Mouse (Mus musculus) kidney, embryonic 16.5 days (tissue): Measurements from ENCODE around the gene Rpn1. TPM values are rescaled to one million over a fixed set of nuclear protein-coding genes. Genes with fewer than 3 reads are reported as not detected.

Source experiments
- ATAC-seq: fragments of 200-750 bp; cut with Nextera tagmentation; 2 replicates; pipeline ENCODE4 v1.8.0; 2017; ENCODE audit warnings: moderate TSS enrichment; ENCODE audit not compliant: low FRiP score, low TSS enrichment
- H3K27ac ChIP-seq: fragments of 300-500 bp; sonication (generic); 2 replicates; pipeline ENCODE4 v1.5.1; 2014; ENCODE audit warnings: low read length
- H3K27me3 ChIP-seq: fragments of 300-500 bp; sonication (generic); 2 replicates; pipeline ENCODE4 v1.6.1; 2014; ENCODE audit warnings: low read length, control low read depth, mixed read lengths; ENCODE audit not compliant: insufficient read depth
- H3K36me3 ChIP-seq: fragments of 300-500 bp; sonication (generic); 2 replicates; pipeline ENCODE4 v1.6.1; 2014; ENCODE audit warnings: low read length, control low read depth, mixed read lengths; ENCODE audit not compliant: insufficient read depth
- H3K4me1 ChIP-seq: fragments of 300-500 bp; sonication (generic); 2 replicates; pipeline ENCODE4 v1.6.1; 2014; ENCODE audit warnings: low read length, control low read depth, mixed read lengths; ENCODE audit not compliant: insufficient read depth
- H3K4me2 ChIP-seq: fragments of 300-500 bp; sonication (generic); replicated peaks from 2 replicates; pipeline ENCODE4 v1.6.1; 2014; ENCODE audit warnings: low read depth, low read length
- H3K4me3 ChIP-seq: fragments of 300-500 bp; sonication (generic); 2 replicates; pipeline ENCODE4 v1.5.1; 2014; ENCODE audit warnings: mild to moderate bottlenecking, low read length
- H3K9ac ChIP-seq: fragments of 300-500 bp; sonication (generic); replicated peaks from 2 replicates; pipeline ENCODE4 v1.6.1; 2014; ENCODE audit warnings: low read length
- H3K9me3 ChIP-seq: fragments of 300-500 bp; sonication (generic); 2 replicates; pipeline ENCODE4 v1.6.1; 2016; ENCODE audit warnings: low read length, control low read depth
- WGBS: fragments of 180-500 bp; shearing (Covaris S2); extraction: QIAGEN DNeasy Blood & Tissue Kit; methylation state at CpG from one replicate; pipeline ENCODE4 v1.1.7; 2014; 5-methylcytosine and 5-hydroxymethylcytosine counted together
- microRNA-seq: library from miRNA; unstranded; fragments of <30 nt; microRNA quantifications from one replicate; pipeline ENCODE4, GENCODE M21; 2016
- polyA plus RNA-seq: library from polyadenylated mRNA; unstranded; fragments of >200 nt; fragmentation: Nextera tagmentation; extraction: Ambion mirVana; gene quantifications from 2 replicates; pipeline ENCODE4 v1.2.1, GENCODE M21; 2015

Gene Rpn1
- polyA plus RNA-seq, 1 experiment from 2014 or later: 473 TPM

GRCm38 (mm10) chr6:88152127-88152705 lies 67.9 kb downstream of the Rpn1 start:
- Histone ChIP-seq H3K9ac (no peak overlapping the region), H3K4me2 (no peak overlapping the region)

GRCm38 (mm10) chr6:88152979-88153378 lies 68.7 kb downstream of the Rpn1 start:
- no peak overlapping the region for H3K4me2 ChIP-seq
- 67% methylated on average over 6 of the region's 6 CpGs for WGBS
- no peak overlapping the region for H3K4me3 ChIP-seq
- no peaks in the 10 kb centered on the region for H3K36me3 ChIP-seq
- no peaks in the 10 kb centered on the region for H3K27me3 ChIP-seq
- H3K4me1 ChIP-seq: no peaks in the 10 kb centered on the region
- no peak for ATAC-seq
- no peaks in the 10 kb centered on the region for H3K9me3 ChIP-seq
- H3K9ac ChIP-seq: no peak overlapping the region
- no peak overlapping the region for H3K27ac ChIP-seq

More at GRCm38 (mm10) chr6:88152127-88152705, 67.9 kb downstream of the Rpn1 start:
- no peaks in the 10 kb centered on the region for H3K36me3 ChIP-seq
- H3K4me1 ChIP-seq: no peaks in the 10 kb centered on the region
- no peaks in the 10 kb centered on the region for H3K9me3 ChIP-seq
- H3K27ac ChIP-seq: no peak overlapping the region
- no peak overlapping the region for H3K4me3 ChIP-seq
- no peaks in the 10 kb centered on the region for H3K27me3 ChIP-seq
- 68% methylated on average over 14 of the region's 14 CpGs for WGBS
- peak; percentile 33; the same call in 1 of the 2 replicates for ATAC-seq

Small RNAs within 50 kb of the gene (microRNA-seq; reads per million reads assigned to microRNA genes)
- gene Mir6376: not detected

Other genes starting within 250 kb of the Rpn1 start
- 2.7 and 5.2 TPM in 2 replicates for gene Gm45140, start 248.7 kb upstream of the Rpn1 start, polyA plus RNA-seq
- gene Isy1, start 245.7 kb upstream of the Rpn1 start, polyA plus RNA-seq: 41.3 and 49.3 TPM in 2 replicates
- gene Cnbp, start 233.4 kb upstream of the Rpn1 start, polyA plus RNA-seq: 1,037 and 1,064 TPM in 2 replicates
- 190 TPM in 2 replicates for gene Copg1, start 196.7 kb upstream of the Rpn1 start, polyA plus RNA-seq
- 62.5 and 67.1 TPM in 2 replicates for gene Hmces, start 170.5 kb upstream of the Rpn1 start, polyA plus RNA-seq
- gene H1fx, start 102.8 kb upstream of the Rpn1 start, polyA plus RNA-seq: 12.6 and 13.3 TPM in 2 replicates
- 259 and 261 TPM in 2 replicates for gene Rab7, start 39.2 kb upstream of the Rpn1 start, polyA plus RNA-seq
- gene Gata2, start 109.4 kb downstream of the Rpn1 start, polyA plus RNA-seq: 66.3 and 68.9 TPM in 2 replicates
- not detected in 2 replicates for gene Dnajb8, start 137.8 kb downstream of the Rpn1 start, polyA plus RNA-seq